Mouse (Mus musculus): ENCODE measurements around the gene Mbl2. TPM values are rescaled to one million over a fixed set of nuclear protein-coding genes. Genes with fewer than 3 reads are reported as not detected.

Gene Mbl2
- total and polyA plus RNA-seq, 3 experiments: not detected

GRCm38 (mm10) chr19:30187232-30187631 is 45.5 kb upstream of the Mbl2 start:
- Histone ChIP-seq H3K27me3 (ENCODE audit: control insufficient read depth in 1 of 2, insufficient read depth in 2 of 2, low read length in 2 of 2) (no peaks in the 10 kb centered on the region), H3K27ac (ENCODE audit: control insufficient read depth, low read depth, low read length) (no peak overlapping the region), H3K4me3 (ENCODE audit: control insufficient read depth in 1 of 2, insufficient read depth in 1 of 2, low read depth in 2 of 2, low read length in 2 of 2) (no peak overlapping the region), H3K4me1 (ENCODE audit: control insufficient read depth in 1 of 2, insufficient read depth in 2 of 2, low read length in 2 of 2) (no peaks in the 10 kb centered on the region), H3K79me2 (ENCODE audit: control insufficient read depth, insufficient read depth, low read length, poor library complexity) (no peaks in the 10 kb centered on the region), H3K36me3 (ENCODE audit: control insufficient read depth in 1 of 2, insufficient read depth in 2 of 2, low read length in 2 of 2) (no peaks in the 10 kb centered on the region), H3K9me3 (replicated peaks; ENCODE audit: insufficient read depth, low read length) (no peaks in the 10 kb centered on the region), H3K9ac (ENCODE audit: control insufficient read depth, low read depth, low read length, poor library complexity, severe bottlenecking) (no peak overlapping the region)
- DNase-seq (ENCODE audit: low read depth, low spot score): no peak
- TF ChIP-seq TAL1 (IDR thresholded peaks at IDR 0.05; ENCODE audit: low read length): no peak

GRCm38 (mm10) chr19:30194999-30195398 is 37.7 kb upstream of the Mbl2 start:
- no peaks in the 10 kb centered on the region for H3K36me3 ChIP-seq (ENCODE audit: control insufficient read depth in 1 of 2, insufficient read depth in 2 of 2, low read length in 2 of 2)
- H3K27ac ChIP-seq (ENCODE audit: control insufficient read depth, low read depth, low read length): no peak overlapping the region
- TF ChIP-seq POLR2AphosphoS2 (IDR thresholded peaks at IDR 0.05; ENCODE audit: low read length) (no peak), GATA1 (IDR thresholded peaks at IDR 0.05; ENCODE audit: low read depth, low read length) (no peak), NELFE (IDR thresholded peaks at IDR 0.05; ENCODE audit: low read depth, low read length) (no peak), MYC (IDR thresholded peaks at IDR 0.05; ENCODE audit: low read depth, low read length) (no peak), RAD21 (IDR thresholded peaks at IDR 0.05; ENCODE audit: low read depth, low read length) (no peak), JUND (IDR thresholded peaks at IDR 0.05; ENCODE audit: low read depth, low read length) (no peak), RCOR1 (IDR thresholded peaks at IDR 0.05; ENCODE audit: low read depth, low read length) (no peak), UBTF (IDR thresholded peaks at IDR 0.05; ENCODE audit: borderline replicate concordance, insufficient read depth, low read depth, low read length) (no peak), NRF1 (IDR thresholded peaks at IDR 0.05; ENCODE audit: insufficient read depth, low read depth, low read length, poor library complexity, severe bottlenecking) (no peak), EP300 (IDR thresholded peaks at IDR 0.05; ENCODE audit: low read depth in 1 of 2, low read length in 2 of 2) (no peak), CHD2 (IDR thresholded peaks at IDR 0.05; ENCODE audit: low read length) (no peak), MEF2A (IDR thresholded peaks at IDR 0.05; ENCODE audit: extremely low read depth, insufficient replicate concordance, low read depth, low read length, poor library complexity, severe bottlenecking) (no peak), ZKSCAN1 (IDR thresholded peaks at IDR 0.05; ENCODE audit: low read depth, low read length) (no peak), MAZ (IDR thresholded peaks at IDR 0.05; ENCODE audit: low read depth, low read length) (no peak), USF1 (IDR thresholded peaks at IDR 0.05; ENCODE audit: low read depth, low read length) (no peak), POLR2AphosphoS5 (IDR thresholded peaks at IDR 0.05; ENCODE audit: borderline replicate concordance, low read depth, low read length) (no peak)
- DNase-seq (ENCODE audit: low read depth, low spot score): no peak
- no peaks in the 10 kb centered on the region for H3K9me3 ChIP-seq (replicated peaks; ENCODE audit: insufficient read depth, low read length)
- H3K9ac ChIP-seq (ENCODE audit: control insufficient read depth, low read depth, low read length, poor library complexity, severe bottlenecking): no peak overlapping the region
- H3K4me3 ChIP-seq (ENCODE audit: control insufficient read depth in 1 of 2, insufficient read depth in 1 of 2, low read depth in 2 of 2, low read length in 2 of 2): no peak overlapping the region
- H3K79me2 ChIP-seq (ENCODE audit: control insufficient read depth, insufficient read depth, low read length, poor library complexity): no peaks in the 10 kb centered on the region
- H3K4me1 ChIP-seq (ENCODE audit: control insufficient read depth in 1 of 2, insufficient read depth in 2 of 2, low read length in 2 of 2): no peaks in the 10 kb centered on the region
- no peaks in the 10 kb centered on the region for H3K27me3 ChIP-seq (ENCODE audit: control insufficient read depth in 1 of 2, insufficient read depth in 2 of 2, low read length in 2 of 2)
